Mouse (Mus musculus) thymus, adult 2 months (tissue): ENCODE measurements at regions not wholly inside any gene's neighbourhood (a gene's known extent, or its start where the extent isn't known, plus 50 kb on each side); places are given as distances from the start of the nearest gene placed in this dataset.

Source experiments
- CTCF ChIP-seq: fragments of 200-500 bp; IDR thresholded peaks from 2 replicates; pipeline ENCODE4 v1.5.1; 2012; ENCODE audit warnings: mild to moderate bottlenecking, control low read depth, low read length, moderate library complexity, borderline replicate concordance; ENCODE audit not compliant: control insufficient read depth, poor library complexity, insufficient read depth; ENCODE audit errors: extremely low read depth
- POLR2A ChIP-seq: fragments of 200-500 bp; IDR thresholded peaks from 2 replicates; pipeline ENCODE4 v1.6.1; 2012; ENCODE audit warnings: mild to moderate bottlenecking, low read length, control low read depth, moderate library complexity; ENCODE audit not compliant: control insufficient read depth, poor library complexity, insufficient read depth; ENCODE audit errors: extremely low read depth

DNA sequence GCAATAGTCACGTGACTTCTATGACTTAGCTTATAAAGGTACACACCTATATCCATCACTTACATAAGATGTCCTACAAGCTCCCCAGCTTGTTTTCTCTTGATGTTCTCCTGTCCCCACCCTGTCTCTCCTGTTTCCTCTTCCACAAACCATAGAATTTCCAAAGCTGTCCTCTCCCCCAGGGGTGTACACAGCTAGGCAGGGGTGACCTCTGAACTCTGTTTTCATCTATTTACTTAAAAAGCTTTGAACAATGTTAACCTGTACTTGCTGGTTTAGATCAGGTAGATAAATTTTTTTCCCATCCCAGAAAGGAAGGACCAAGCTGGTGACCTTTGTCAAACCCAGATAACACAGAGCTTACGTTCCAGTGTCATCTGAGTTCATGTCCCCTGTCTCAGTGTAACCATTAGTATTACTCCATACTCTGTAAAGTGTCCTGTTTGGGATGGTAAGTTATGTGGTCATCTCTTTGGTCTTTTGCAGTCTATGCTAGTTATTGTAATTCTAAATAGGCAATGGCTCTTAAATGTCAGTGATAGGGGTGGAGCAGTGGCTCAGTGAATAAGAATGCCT lies 89.0 kb downstream of the Prlhr start:
- TF ChIP-seq CTCF (no peak), POLR2A (no peak)
